Mouse (Mus musculus) hindbrain, embryonic 10.5 days (tissue): ENCODE results near the gene Jhy. TPM values are rescaled to one million over a fixed set of nuclear protein-coding genes. Genes with fewer than 3 reads are reported as not detected.
A peak's percentile ranks its signal among the peaks of the same experiment; 100 is the strongest.

Experiments used
- DNase-seq: peaks from one replicate; pipeline ENCODE4 v3.0.0-alpha.2; 2017; ENCODE audit warnings: low spot score
- H3K27ac ChIP-seq: fragments of 300-500 bp; sonication (generic); 2 replicates; pipeline ENCODE4 v1.5.1; 2016; ENCODE audit warnings: mild to moderate bottlenecking, moderate library complexity
- H3K27me3 ChIP-seq: fragments of 300-500 bp; sonication (generic); 2 replicates; pipeline ENCODE4 v1.6.1; 2016; ENCODE audit warnings: mild to moderate bottlenecking; ENCODE audit not compliant: poor library complexity, insufficient read depth, severe bottlenecking
- H3K36me3 ChIP-seq: fragments of 300-500 bp; sonication (generic); 2 replicates; pipeline ENCODE4 v1.6.1; 2016; ENCODE audit warnings: mild to moderate bottlenecking, moderate library complexity
- H3K4me1 ChIP-seq: fragments of 300-500 bp; sonication (generic); replicated peaks from 2 replicates; pipeline ENCODE4 v1.6.1; 2016; ENCODE audit warnings: mild to moderate bottlenecking
- H3K4me3 ChIP-seq: fragments of 300-500 bp; sonication (generic); 2 replicates; pipeline ENCODE4 v1.5.1; 2016; ENCODE audit warnings: mild to moderate bottlenecking, moderate library complexity
- H3K9me3 ChIP-seq: fragments of 300-500 bp; sonication (generic); 2 replicates; pipeline ENCODE4 v1.6.1; 2016; ENCODE audit warnings: mild to moderate bottlenecking, moderate library complexity
- whole genome bisulfite sequencing: fragments of 180-500 bp; shearing (Covaris S2); methylation state at CpG from one replicate; pipeline ENCODE4 v1.1.7; 2016; 5-methylcytosine and 5-hydroxymethylcytosine counted together
- polyA plus RNA-seq: library from polyadenylated mRNA; unstranded; fragments of >200 nt; fragmentation: Nextera tagmentation; extraction: Ambion mirVana; gene quantifications from 2 replicates; pipeline ENCODE4 v1.2.1, GENCODE M21; 2016

The Jhy gene
- polyA plus RNA-seq, 1 experiment from 2014 or later, result 1.6 TPM

DNA sequence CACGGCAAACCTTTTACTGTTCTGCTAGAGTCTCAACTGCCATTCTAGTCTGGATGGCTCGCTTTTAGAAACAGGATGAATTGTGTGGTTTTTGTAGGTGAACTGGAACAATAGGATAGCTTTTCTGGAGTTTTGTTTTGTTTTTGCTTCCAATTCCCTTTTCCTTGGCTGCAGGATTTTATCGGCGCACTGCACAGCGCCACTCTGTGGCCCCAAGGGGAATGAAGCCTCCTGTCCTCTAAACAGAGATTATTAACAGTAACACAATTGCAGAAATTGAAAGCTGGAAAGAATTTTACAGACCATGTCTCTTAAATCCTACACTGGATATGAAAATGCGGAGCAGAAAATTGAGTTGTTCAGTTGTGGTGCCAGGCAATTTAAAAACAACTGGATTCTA is 18.6 kb upstream of the Jhy start:
- no peak overlapping the region for H3K27ac ChIP-seq
- no peaks in the 10 kb centered on the region for H3K4me1 ChIP-seq
- peak; percentile 23 for DNase-seq
- H3K36me3 ChIP-seq, result no peaks in the 10 kb centered on the region
- no peaks in the 10 kb centered on the region for H3K9me3 ChIP-seq
- WGBS, result 36% methylated on average over 6 of the region's 6 CpGs
- peaks cover 15% of the 10 kb centered on the region for H3K27me3 ChIP-seq
- H3K4me3 ChIP-seq, result no peak overlapping the region

DNA sequence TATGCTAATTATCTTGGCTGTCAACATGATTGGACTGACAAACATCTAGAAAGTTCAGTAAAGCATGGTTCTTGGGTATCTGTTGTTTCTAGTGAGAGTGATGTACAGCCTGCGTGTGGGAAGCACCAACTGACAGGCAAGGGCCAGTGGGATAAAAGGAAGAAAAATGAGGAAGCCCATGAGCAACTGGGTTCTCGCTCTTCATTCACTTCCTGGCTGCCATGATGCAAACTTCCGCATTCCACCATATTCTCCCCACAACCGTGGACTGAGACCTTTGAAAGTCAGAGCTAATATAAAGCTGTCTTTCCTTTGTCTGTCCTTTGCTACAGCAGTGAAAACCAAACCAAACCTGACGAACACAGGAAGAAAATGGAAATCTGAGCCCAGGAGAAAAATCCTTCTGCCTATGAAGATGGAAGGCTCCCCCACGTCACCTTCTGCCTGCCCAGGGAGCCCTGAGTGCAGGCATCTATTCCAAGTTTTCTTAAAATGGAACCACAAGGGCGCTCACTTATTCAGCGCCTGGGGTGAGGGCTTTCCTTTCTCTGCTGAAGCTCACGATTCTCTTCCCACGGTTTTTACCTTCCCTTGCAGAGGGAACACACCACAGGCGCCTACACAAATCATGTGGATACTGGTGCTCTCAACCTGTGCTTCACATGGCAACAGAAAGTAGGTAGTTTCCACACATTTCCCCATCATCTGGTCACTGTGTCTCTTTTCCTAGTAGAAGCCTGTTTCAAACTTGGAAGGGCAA is 10.3 kb upstream of the Jhy start:
- no peaks in the 10 kb centered on the region for H3K36me3 ChIP-seq
- WGBS, result 80% methylated on average over 11 of the region's 11 CpGs
- no peaks in the 10 kb centered on the region for H3K27me3 ChIP-seq
- H3K4me1 ChIP-seq, result no peaks in the 10 kb centered on the region
- H3K4me3 ChIP-seq, result no peak overlapping the region
- no peak for DNase-seq
- H3K9me3 ChIP-seq, result no peaks in the 10 kb centered on the region
- H3K27ac ChIP-seq, result no peak overlapping the region

DNA sequence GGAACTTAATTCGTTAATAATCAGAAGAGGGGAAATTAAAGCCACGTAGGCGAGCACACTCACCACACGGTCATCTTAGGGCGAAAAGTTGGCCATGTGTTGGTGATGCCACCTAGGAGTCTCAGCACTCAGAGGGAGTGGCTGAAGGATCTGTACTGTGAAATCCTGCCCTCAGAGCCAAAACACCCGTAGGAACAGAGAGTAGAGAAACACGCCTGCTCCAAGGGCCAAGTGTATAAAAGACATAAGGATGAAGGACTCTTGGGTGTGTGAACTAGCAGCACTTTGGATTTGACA is 448 bp upstream of the Jhy start:
- H3K4me3 ChIP-seq, result peak overlapping the region; percentile 65
- H3K27me3 ChIP-seq, result peaks cover 70% of the 10 kb centered on the region
- peak; percentile 10 for DNase-seq
- H3K36me3 ChIP-seq, result no peaks in the 10 kb centered on the region
- WGBS, result 18% methylated on average over 7 of the region's 7 CpGs
- 0 out of 2 replicates have a peak overlapping the region, but pooled peaks have one; percentile 78 for H3K27ac ChIP-seq
- peaks cover 12% of the 10 kb centered on the region for H3K4me1 ChIP-seq
- no peaks in the 10 kb centered on the region for H3K9me3 ChIP-seq

DNA sequence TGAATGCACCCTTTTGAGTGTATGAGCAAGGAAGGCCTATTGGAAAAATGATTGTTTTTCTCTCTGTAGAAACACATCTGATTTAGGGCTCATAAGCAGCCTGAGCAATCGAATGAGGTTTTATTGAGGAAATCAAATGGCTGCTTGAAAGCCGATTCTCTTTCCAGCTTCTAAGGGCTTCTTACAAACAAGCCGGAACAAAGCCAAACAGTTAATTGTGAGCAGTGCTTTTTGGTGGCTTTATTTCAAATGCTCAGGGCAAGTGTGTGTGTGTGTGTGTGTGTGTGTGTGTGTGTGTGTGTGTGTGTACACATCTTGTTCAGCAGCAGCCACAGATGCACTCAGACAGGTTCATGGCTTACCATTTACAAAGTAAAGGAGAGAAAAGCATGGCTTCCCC is 2.5 kb downstream of the Jhy start:
- no peaks in the 10 kb centered on the region for H3K9me3 ChIP-seq
- DNase-seq, result no peak
- WGBS, result 85% methylated on average over 3 of the region's 3 CpGs
- peaks cover 12% of the 10 kb centered on the region for H3K4me1 ChIP-seq
- no peaks in the 10 kb centered on the region for H3K36me3 ChIP-seq
- no peak overlapping the region for H3K27ac ChIP-seq
- no peak overlapping the region for H3K4me3 ChIP-seq
- H3K27me3 ChIP-seq, result peaks cover 73% of the 10 kb centered on the region

DNA sequence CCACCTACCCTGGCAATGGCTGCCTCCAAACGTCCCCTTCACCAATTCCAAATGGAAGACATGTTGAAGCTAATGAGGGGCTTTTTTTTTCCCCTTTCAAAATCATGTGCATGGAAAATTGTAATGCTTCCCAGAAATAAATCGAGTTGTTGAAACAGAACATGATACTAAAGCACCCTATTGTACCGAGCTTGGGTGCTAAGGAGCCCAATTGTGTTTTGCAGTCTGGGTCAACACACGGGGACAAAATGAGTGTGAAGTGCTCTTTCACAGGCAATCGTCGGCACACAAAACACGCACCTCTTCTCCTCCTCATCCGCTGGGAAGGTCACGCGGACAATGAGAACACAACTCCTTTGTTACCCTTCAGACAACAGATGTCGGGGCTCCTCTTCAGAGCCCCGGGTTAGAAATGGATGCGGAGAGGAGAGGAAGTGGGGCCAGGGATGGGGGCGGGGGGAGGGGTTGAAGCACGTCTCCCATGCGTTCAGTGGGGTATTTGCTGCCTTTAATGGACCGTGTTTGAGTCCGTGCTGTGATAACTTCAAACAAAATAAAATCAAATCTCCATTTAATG is 14.8 kb downstream of the Jhy start:
- H3K9me3 ChIP-seq, result no peaks in the 10 kb centered on the region
- peaks cover 74% of the 10 kb centered on the region for H3K27me3 ChIP-seq
- H3K4me1 ChIP-seq, result peaks cover 15% of the 10 kb centered on the region; the same call in 1 of the 2 replicates
- DNase-seq, result peak; percentile 58
- WGBS, result 30% methylated on average over 18 of the region's 18 CpGs
- no peaks in the 10 kb centered on the region for H3K36me3 ChIP-seq
- H3K4me3 ChIP-seq, result peak overlapping the region; percentile 32
- peak overlapping the region; percentile 69 for H3K27ac ChIP-seq

DNA sequence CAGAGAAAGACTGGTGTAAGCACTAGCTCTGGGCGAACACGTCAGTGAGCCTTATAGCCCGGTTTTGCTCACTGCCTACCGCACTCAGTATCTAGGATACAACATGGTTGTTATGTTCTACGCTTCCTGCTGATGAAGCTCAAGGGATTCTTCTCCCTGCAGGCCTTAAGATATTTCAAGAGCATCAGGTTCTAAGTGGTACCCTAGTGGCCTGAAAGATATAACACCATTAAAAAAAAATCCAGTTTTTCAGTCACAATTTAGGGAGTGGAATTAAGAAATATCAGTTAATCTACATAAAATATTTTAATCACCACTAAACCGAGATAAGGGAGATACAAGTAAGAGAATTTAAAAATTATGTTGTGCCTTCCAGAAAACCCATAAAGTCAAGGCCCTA is 15.4 kb downstream of the Jhy start:
- peaks cover 15% of the 10 kb centered on the region; the same call in 1 of the 2 replicates for H3K4me1 ChIP-seq
- 93% methylated on average over 6 of the region's 6 CpGs for WGBS
- peaks cover 81% of the 10 kb centered on the region for H3K27me3 ChIP-seq
- no peaks in the 10 kb centered on the region for H3K36me3 ChIP-seq
- H3K27ac ChIP-seq, result peak overlapping the region; percentile 69; the same call in 1 of the 2 replicates
- H3K4me3 ChIP-seq, result no peak overlapping the region
- DNase-seq, result no peak
- H3K9me3 ChIP-seq, result no peaks in the 10 kb centered on the region

DNA sequence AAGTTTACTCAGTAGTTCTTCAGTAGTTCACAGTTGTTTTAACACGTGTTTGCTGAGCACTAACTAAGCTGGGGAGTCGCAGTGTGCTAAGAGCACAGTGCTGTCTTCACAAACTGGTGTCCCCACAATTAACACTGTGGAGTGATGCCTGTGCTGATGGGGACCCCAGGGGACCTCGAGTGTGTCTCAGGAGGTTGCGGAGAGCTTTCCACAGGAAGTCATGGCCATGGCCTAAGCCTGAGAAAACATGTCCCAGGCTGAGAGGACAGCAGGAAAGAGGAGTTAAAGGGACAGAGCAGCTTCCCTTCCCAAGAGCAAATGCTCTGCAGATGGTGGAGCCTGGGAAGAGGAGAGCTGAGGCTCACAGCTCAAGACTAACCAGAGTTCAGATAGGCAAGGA is 16.8 kb downstream of the Jhy start:
- Histone ChIP-seq H3K36me3 (no peaks in the 10 kb centered on the region), H3K27ac (no peak overlapping the region), H3K27me3 (peaks cover 75% of the 10 kb centered on the region), H3K4me3 (no peak overlapping the region), H3K9me3 (no peaks in the 10 kb centered on the region), H3K4me1 (peaks cover 15% of the 10 kb centered on the region; the same call in 1 of the 2 replicates)
- no peak for DNase-seq
- 66% methylated on average over 4 of the region's 4 CpGs for WGBS

DNA sequence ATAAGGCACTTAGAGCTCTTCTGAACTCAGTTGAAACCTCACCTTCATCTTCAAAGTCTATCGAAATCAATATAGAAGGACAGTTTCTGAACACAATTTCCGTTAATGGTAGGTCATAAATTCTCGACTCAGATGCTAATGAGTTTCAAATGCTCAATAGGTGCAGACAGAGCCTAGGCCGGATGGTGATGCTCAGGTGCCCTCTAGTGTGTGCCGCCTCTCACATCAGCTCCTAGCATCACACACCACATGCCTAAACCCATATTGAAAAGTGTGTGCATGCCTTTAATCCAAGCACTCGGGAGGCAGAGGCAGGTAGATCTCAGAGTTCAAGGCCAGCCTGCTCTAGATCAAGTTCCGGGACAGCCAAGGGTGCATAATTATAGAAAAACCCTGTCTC is 26.5 kb downstream of the Jhy start:
- WGBS, result 70% methylated on average over 7 of the region's 7 CpGs
- Histone ChIP-seq H3K27ac (no peak overlapping the region), H3K27me3 (no peaks in the 10 kb centered on the region), H3K36me3 (no peaks in the 10 kb centered on the region), H3K9me3 (no peaks in the 10 kb centered on the region), H3K4me1 (no peaks in the 10 kb centered on the region), H3K4me3 (no peak overlapping the region)
- no peak for DNase-seq

DNA sequence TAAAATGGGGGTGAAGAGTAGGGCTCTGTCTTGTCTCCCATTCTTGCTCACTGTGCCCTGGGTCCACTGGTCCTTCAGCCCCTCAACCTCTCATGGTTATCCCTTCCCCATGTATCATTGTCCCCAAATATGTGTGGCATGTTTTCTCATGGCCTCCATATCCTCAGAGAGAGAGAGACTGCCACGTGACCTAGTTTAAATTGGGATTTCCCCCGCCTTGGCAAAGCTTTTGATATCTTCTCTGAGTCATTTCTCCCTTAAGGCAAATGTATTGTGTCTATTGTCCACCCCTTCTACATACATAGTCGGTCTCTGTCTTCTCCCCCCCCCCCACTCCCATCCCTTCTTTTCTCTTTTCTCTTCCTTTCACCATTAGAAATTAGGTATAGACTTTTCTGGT is 30.6 kb downstream of the Jhy start:
- Histone ChIP-seq H3K9me3 (no peaks in the 10 kb centered on the region), H3K4me3 (no peak overlapping the region), H3K27me3 (no peaks in the 10 kb centered on the region), H3K4me1 (no peaks in the 10 kb centered on the region), H3K36me3 (no peaks in the 10 kb centered on the region), H3K27ac (no peak overlapping the region)
- WGBS, result 77% methylated on average over 3 of the region's 3 CpGs
- no peak for DNase-seq

DNA sequence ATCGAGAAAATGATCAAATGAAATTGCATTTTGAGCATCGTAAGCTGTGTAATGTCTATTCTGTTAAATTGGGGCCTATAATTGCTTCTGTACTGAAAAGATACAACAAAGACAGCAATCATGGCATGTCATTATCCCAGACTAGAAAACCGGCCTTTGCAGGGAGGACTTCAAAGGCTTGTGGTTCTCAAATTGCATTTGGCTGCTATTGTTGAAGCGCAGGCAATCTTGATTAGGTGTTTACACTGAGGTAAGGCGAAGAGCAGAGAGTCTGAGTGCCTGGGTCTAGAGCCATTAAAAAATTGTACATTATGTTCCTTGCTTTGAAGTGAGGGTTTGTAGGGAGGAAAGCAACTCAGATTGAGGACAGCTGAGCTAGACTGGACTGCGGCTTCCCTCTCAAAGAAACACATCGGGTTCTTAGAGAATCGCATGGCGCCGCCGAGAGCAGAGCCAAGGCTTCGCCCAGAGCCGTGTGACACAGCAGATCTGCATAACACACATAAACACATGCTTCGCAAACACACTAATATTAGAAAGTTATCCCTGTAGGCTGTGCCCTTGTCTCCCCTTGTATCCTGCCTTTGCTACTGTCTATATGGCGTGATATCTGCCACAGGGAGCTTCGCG is 36.5 kb downstream of the Jhy start:
- H3K36me3 ChIP-seq, result no peaks in the 10 kb centered on the region
- no peaks in the 10 kb centered on the region for H3K4me1 ChIP-seq
- no peak overlapping the region for H3K4me3 ChIP-seq
- no peaks in the 10 kb centered on the region for H3K27me3 ChIP-seq
- H3K9me3 ChIP-seq, result no peaks in the 10 kb centered on the region
- no peak for DNase-seq
- H3K27ac ChIP-seq, result no peak overlapping the region
- 86% methylated on average over 17 of the region's 17 CpGs for WGBS

DNA sequence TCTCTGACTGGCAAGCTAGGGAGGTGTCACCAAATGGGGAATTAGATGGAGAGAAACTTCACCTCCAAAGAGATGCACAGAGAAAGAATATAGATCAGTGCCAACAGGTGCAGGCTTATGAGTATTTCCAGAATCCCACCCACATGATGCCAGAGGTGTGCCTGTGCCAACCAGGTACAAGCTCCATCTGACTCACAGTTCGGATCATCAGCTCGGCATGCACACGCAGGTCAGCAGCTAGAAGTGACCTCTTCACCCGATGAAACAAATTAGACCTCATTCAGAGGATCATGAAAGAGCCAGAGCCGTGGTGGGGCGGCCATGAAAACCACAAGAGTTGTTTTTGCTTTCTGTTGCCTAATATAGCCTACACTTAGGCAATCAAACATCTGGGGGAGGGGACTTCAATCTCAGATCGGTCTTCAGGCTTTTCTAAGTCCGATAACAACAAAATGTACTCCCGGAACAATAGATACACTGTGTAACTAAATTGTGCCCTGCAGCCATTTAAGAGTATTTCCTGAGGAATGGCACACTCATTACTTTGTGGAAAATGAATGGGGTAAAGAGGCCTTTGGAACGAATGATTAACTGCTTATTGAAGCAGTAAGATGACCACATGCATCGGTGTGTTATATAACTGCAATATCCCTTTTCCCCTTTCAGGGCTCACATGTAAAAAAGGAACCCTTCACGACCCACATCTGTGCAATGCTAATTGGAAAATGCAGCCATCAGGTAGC is 45.9 kb downstream of the Jhy start:
- no peaks in the 10 kb centered on the region for H3K9me3 ChIP-seq
- peaks cover 5% of the 10 kb centered on the region; the same call in 1 of the 2 replicates for H3K4me1 ChIP-seq
- 69% methylated on average over 12 of the region's 12 CpGs for WGBS
- H3K36me3 ChIP-seq, result no peaks in the 10 kb centered on the region
- peaks cover 6% of the 10 kb centered on the region for H3K27me3 ChIP-seq
- DNase-seq, result no peak
- H3K4me3 ChIP-seq, result no peak overlapping the region
- no peak overlapping the region for H3K27ac ChIP-seq

DNA sequence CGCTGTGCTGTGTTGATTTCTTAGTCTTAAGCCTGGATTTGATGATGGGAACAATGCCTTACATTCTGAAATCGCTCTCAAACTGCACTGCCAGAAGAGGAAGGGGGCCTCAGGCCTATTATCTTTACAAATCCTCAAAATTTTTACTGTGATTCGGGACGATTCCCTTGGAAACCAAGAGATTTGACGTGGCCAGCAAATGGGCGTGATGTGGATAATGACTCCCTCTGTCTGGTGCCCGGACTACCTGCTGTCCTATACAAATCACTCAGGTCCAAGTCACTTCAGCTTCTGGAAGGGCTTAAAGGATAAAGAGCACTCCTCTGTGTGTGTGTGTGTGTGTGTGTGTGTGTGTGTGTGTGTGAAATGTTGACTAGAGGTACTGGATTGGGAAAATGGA is 55.0 kb downstream of the Jhy start:
- H3K27me3 ChIP-seq, result no peaks in the 10 kb centered on the region
- no peak overlapping the region for H3K4me3 ChIP-seq
- no peaks in the 10 kb centered on the region for H3K36me3 ChIP-seq
- no peaks in the 10 kb centered on the region for H3K9me3 ChIP-seq
- H3K27ac ChIP-seq, result no peak overlapping the region
- 41% methylated on average over 7 of the region's 7 CpGs for WGBS
- DNase-seq, result no peak
- peaks cover 26% of the 10 kb centered on the region for H3K4me1 ChIP-seq

DNA sequence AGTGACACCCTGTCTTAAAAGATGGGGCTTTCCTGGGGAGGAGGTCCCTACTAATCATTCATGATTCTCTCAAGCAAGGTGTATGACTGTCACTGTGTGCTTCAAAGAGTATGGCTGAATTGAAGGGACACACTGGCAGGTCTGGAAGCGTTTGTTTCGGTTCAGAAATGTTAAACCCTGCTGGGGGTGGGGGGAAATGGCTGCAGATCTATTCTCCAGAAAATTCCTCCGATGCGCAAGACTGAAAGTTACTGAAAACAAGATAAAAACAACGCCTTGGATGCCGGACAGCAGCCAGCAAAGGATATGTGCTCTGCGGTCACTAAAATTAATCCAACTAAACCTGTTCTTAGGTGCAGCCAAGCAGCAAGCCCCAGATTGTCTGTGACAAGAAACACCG is 55.5 kb downstream of the Jhy start:
- H3K9me3 ChIP-seq, result no peaks in the 10 kb centered on the region
- no peak overlapping the region for H3K27ac ChIP-seq
- no peaks in the 10 kb centered on the region for H3K36me3 ChIP-seq
- peaks cover 26% of the 10 kb centered on the region for H3K4me1 ChIP-seq
- no peak for DNase-seq
- no peak overlapping the region for H3K4me3 ChIP-seq
- H3K27me3 ChIP-seq, result no peaks in the 10 kb centered on the region
- WGBS, result 63% methylated on average over 8 of the region's 8 CpGs
